Mouse (Mus musculus) liver, embryonic 11.5 days (tissue): Measurements from ENCODE around the gene Dock1. TPM values are rescaled to one million over a fixed set of nuclear protein-coding genes. Genes with fewer than 3 reads are reported as not detected.

ENCODE experiments used
- ATAC-seq: fragments of 200-750 bp; cut with Nextera tagmentation; replicated peaks from 2 replicates; pipeline ENCODE4 v1.8.0; 2017; ENCODE audit warnings: moderate number of reproducible peaks, mild to moderate bottlenecking, moderate TSS enrichment, moderate library complexity; ENCODE audit not compliant: low FRiP score
- DNase-seq: peaks from one replicate; pipeline ENCODE4 v3.0.0-alpha.2; 2017; ENCODE audit warnings: low spot score
- H3K27ac ChIP-seq: fragments of 300-500 bp; sonication (generic); 2 replicates; pipeline ENCODE4 v1.5.1; 2014; ENCODE audit warnings: mild to moderate bottlenecking, low read depth, low read length, control low read depth
- H3K27me3 ChIP-seq: fragments of 300-500 bp; sonication (generic); replicated peaks from 2 replicates; pipeline ENCODE4 v1.6.1; 2014; ENCODE audit warnings: low read length, mixed read lengths; ENCODE audit not compliant: control insufficient read depth, insufficient read depth
- H3K36me3 ChIP-seq: fragments of 300-500 bp; sonication (generic); 2 replicates; pipeline ENCODE4 v1.6.1; 2014; ENCODE audit warnings: mild to moderate bottlenecking, low read length, moderate library complexity, mixed read lengths; ENCODE audit not compliant: control insufficient read depth, insufficient read depth
- H3K4me1 ChIP-seq: fragments of 300-500 bp; sonication (generic); replicated peaks from 2 replicates; pipeline ENCODE4 v1.6.1; 2014; ENCODE audit warnings: low read length, mixed read lengths; ENCODE audit not compliant: control insufficient read depth, insufficient read depth
- H3K4me2 ChIP-seq: fragments of 300-500 bp; sonication (generic); 2 replicates; pipeline ENCODE4 v1.6.1; 2014; ENCODE audit warnings: mild to moderate bottlenecking, control low read depth, moderate library complexity
- H3K4me3 ChIP-seq: fragments of 300-500 bp; sonication (generic); 2 replicates; pipeline ENCODE4 v1.5.1; 2014; ENCODE audit warnings: low read depth, low read length, control low read depth
- H3K9ac ChIP-seq: fragments of 300-500 bp; sonication (generic); 2 replicates; pipeline ENCODE4 v1.6.1; 2014; ENCODE audit warnings: low read depth, low read length, control low read depth
- H3K9me3 ChIP-seq: fragments of 300-500 bp; sonication (generic); 2 replicates; pipeline ENCODE4 v1.6.1; 2016; ENCODE audit warnings: low read length, inconsistent platforms, mixed read lengths; ENCODE audit not compliant: control insufficient read depth
- WGBS: fragments of 180-500 bp; shearing (Covaris S2); extraction: QIAGEN DNeasy Blood & Tissue Kit; methylation state at CpG from one replicate; pipeline ENCODE4 v1.1.7; 2014; 5-methylcytosine and 5-hydroxymethylcytosine counted together
- polyA plus RNA-seq: library from polyadenylated mRNA; unstranded; fragments of >200 nt; fragmentation: Nextera tagmentation; extraction: Ambion mirVana; gene quantifications from 2 replicates; pipeline ENCODE4 v1.2.1, GENCODE M21; 2014

Dock1 gene
- polyA plus RNA-seq, 1 experiment from 2014 or later: 15.9 TPM

DNA sequence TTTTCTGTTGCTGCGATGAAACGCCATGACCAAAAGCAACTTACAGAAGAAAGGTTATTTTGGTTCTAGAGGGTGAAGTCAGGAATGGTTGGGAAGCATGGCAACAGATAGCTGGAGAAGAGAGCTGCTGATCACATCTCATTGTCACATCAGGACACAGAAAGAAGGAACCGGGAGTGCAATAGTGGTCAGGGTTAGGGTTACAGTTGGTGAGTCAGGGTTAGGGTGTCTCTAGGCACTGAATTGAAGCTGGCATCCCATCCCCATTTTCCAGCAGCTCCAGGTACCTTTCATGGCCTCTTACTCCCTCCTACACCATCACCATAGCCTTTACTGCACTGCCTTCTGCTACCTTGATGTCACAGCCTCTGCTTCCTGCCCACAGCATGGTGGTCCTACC, 523.7 kb downstream of the Dock1 start:
- H3K4me3 ChIP-seq: no peak overlapping the region
- 83% methylated on average over 3 of the region's 3 CpGs for WGBS
- H3K27ac ChIP-seq: no peak overlapping the region
- ATAC-seq (no peak), DNase-seq (no peak)
- H3K9me3 ChIP-seq: no peaks in the 10 kb centered on the region
- H3K4me2 ChIP-seq: no peak overlapping the region
- H3K36me3 ChIP-seq: no peaks in the 10 kb centered on the region
- no peak overlapping the region for H3K9ac ChIP-seq
- H3K27me3 ChIP-seq: no peaks in the 10 kb centered on the region
- no peaks in the 10 kb centered on the region for H3K4me1 ChIP-seq

DNA sequence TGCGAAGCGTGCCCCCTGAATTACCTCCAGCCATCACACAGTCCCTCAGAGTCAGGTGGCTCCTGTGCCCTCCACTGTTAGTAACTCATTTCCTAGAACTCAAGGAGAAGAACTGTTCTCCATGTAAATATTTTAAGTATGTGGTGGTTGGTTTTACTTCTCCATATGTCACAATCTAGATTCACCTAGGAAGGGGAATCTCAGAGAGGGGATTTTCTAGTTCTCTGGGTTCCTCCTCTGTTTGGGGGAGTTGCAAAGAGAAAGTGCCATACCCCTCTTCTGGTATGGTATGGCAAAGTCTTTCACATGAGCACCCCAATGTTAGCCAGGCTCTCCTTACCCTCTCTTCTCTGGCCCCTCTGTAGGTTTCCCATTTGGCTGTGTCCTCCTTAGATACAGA, 525.2 kb downstream of the Dock1 start:
- WGBS: 88% methylated on average over 2 of the region's 2 CpGs
- Histone ChIP-seq H3K9me3 (no peaks in the 10 kb centered on the region), H3K9ac (no peak overlapping the region), H3K36me3 (no peaks in the 10 kb centered on the region), H3K27ac (no peak overlapping the region), H3K4me1 (no peaks in the 10 kb centered on the region), H3K27me3 (no peaks in the 10 kb centered on the region), H3K4me3 (no peak overlapping the region), H3K4me2 (no peak overlapping the region)
- ATAC-seq (no peak), DNase-seq (no peak)

DNA sequence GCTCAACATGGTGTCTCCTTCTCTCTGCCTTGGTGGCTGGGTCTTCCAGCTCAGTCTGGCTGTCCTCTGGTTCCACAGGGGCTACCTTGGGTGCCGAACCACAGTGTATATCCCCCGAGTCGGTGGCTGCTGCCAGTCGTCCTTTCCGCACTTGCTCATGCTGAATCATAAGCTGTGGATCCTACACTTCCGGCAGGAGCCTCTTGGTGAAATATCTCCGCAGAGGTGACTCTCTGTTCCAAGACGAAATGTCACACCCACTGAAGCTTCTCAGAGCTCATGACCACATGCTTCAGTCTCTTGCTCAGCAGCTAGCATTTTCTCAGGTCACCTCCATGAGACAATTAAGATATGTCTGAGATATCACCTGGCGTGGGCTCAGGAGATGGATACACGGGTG, 526.4 kb downstream of the Dock1 start:
- WGBS: 80% methylated on average over 10 of the region's 10 CpGs
- no peak overlapping the region for H3K4me2 ChIP-seq

DNA sequence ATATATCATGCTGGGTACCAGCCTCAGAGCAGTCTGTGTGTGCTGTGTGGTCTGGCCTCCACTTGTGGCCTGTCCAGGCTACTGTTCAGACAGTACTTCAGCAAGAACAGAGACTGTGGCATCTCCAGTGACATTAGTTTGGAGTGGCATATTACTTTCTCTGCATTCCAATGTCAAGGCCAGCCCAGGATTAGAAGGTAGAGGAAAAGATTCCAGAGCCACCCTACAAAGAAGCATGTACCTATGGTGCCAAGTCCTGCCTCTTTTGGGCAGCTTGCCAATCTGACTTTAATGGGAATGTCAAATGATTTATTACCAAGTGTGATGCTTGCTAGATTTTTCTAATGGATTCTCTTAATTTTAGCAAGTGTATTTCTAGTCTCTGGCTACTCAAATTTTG, 533.5 kb downstream of the Dock1 start:
- Histone ChIP-seq H3K4me3 (no peak overlapping the region), H3K36me3 (no peaks in the 10 kb centered on the region), H3K9ac (no peak overlapping the region), H3K4me1 (no peaks in the 10 kb centered on the region), H3K27me3 (no peaks in the 10 kb centered on the region), H3K9me3 (no peaks in the 10 kb centered on the region), H3K4me2 (no peak overlapping the region), H3K27ac (no peak overlapping the region)
- ATAC-seq: 0 out of 2 replicates have a peak, but pooled peaks have one; percentile 34
- DNase-seq: no peak

More for the DNA sequence above, 526.4 kb downstream of the Dock1 start:
- no peak for ATAC-seq
- Histone ChIP-seq H3K27me3 (no peaks in the 10 kb centered on the region), H3K4me3 (no peak overlapping the region), H3K27ac (no peak overlapping the region), H3K36me3 (no peaks in the 10 kb centered on the region), H3K9me3 (no peaks in the 10 kb centered on the region), H3K4me1 (no peaks in the 10 kb centered on the region), H3K9ac (no peak overlapping the region)
- DNase-seq: no peak

DNA sequence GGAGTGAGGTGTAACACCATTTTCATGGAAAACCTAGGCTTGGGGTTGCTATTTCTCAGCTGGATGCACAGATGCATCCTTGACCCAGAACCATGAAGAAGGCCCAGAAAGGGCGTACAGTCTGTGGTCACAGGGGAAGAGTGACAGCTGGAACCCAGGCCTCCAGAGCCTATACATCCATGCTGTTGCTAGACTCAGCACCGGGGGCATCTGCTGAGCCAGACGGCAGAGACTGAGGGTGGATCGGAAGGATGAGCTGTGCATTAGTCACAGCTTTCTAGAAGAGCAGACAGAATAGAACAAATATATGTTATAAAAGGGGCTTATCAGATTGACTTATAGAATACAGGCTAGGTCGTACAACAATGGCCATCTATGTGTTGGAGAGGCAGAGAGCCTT, 534.7 kb downstream of the Dock1 start:
- WGBS: 85% methylated on average over 5 of the region's 5 CpGs
- no peak overlapping the region for H3K9ac ChIP-seq
- no peak overlapping the region for H3K27ac ChIP-seq
- no peaks in the 10 kb centered on the region for H3K27me3 ChIP-seq
- H3K4me1 ChIP-seq: no peaks in the 10 kb centered on the region
- no peaks in the 10 kb centered on the region for H3K36me3 ChIP-seq
- H3K9me3 ChIP-seq: no peaks in the 10 kb centered on the region
- ATAC-seq (no peak), DNase-seq (no peak)
- no peak overlapping the region for H3K4me3 ChIP-seq
- no peak overlapping the region for H3K4me2 ChIP-seq

DNA sequence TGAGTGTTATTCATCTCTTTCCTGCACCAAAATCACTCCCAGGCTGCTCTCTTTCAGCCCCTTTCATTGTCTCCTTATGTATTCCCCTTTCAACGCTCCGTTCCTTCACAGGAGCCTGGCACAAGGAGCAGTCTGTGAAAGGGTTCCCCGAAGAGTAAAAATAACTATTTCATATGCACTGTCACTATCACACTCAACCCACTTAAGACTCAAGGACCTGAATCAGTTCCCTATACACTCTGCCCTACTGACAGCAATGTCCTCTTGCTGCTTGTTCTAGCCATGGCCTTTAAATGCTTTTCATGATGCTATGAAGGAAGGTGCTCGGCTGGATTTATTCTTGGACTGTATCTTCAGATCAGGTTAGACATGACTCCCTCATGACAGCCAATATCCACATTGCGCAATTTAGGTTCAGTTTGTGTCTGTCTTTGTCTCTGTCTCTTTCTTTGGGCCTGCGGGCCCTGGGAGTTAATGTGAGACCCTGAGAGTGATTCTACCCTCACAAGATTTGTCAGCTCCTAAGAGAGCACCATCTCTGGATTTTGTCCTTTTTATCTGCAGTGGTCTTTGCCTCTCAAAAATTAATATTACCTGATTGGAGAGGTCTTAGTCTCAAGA, 538.6 kb downstream of the Dock1 start:
- H3K9me3 ChIP-seq: no peaks in the 10 kb centered on the region
- 82% methylated on average over 6 of the region's 6 CpGs for WGBS
- H3K4me2 ChIP-seq: no peak overlapping the region
- H3K36me3 ChIP-seq: no peaks in the 10 kb centered on the region
- no peak overlapping the region for H3K4me3 ChIP-seq
- H3K4me1 ChIP-seq: no peaks in the 10 kb centered on the region
- no peak overlapping the region for H3K9ac ChIP-seq
- no peak overlapping the region for H3K27ac ChIP-seq
- DNase-seq (no peak), ATAC-seq (no peak)
- no peaks in the 10 kb centered on the region for H3K27me3 ChIP-seq

DNA sequence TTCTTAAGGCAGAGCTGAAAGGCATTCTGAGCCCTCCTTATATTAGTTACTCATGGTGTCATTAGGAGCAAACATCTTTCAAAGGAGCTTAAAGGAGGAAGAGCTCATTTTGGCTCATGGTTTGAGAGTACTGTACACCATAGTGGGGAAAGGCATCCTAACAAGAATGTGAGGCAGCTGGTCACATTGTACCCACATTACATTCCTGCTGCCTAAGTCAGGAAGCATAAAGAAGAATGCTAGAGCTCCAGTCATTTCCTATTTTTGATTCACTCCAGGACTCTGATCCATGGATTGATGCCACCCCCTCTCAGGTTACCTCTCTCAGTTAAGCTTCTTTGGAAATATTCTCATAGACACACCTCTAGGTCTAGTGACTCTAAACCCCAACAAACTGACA, 539.8 kb downstream of the Dock1 start:
- Histone ChIP-seq H3K4me1 (no peaks in the 10 kb centered on the region), H3K36me3 (no peaks in the 10 kb centered on the region), H3K4me2 (no peak overlapping the region), H3K9me3 (no peaks in the 10 kb centered on the region), H3K27me3 (no peaks in the 10 kb centered on the region), H3K27ac (no peak overlapping the region), H3K4me3 (no peak overlapping the region), H3K9ac (no peak overlapping the region)
- ATAC-seq (no peak), DNase-seq (no peak)

DNA sequence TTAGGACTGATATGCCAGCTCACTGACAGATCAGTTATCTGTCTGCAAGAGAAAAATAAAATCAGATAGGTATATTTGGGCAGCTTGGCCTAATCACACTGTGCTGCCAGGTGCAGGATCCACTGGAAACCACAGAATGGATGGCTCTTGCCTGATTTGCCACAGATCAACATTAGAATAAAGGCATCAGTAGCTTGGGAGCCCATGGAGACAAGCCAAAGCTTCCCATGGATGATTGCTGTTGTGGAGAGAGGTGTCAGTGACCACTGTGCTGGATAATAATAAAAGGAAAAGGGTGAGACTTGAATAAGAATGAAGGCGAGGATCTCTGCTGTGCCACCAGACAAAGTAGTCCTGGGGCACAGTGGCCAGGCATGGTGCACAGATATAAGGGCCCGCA, 540.4 kb downstream of the Dock1 start:
- no peak overlapping the region for H3K9ac ChIP-seq
- WGBS: 69% methylated on average over 2 of the region's 2 CpGs
- no peak for DNase-seq

DNA sequence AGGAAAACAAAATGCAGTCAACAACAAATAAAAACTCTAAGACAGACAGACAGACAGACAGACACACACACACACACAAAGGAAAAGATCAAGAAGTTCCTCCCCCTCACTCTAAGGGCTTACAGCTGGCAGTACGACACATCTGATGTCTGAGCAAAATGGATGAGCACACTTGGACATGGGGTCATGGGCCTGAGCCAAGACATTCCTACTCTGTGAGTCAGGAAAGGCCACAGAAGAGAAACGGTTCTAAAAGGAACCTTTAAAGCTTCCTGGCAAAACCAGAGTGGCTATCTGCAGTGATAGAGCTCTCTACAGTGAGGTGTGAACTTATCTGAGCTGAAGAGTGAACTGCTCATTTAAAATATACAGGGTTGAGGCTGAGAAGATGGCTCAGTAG, 542.1 kb downstream of the Dock1 start:
- no peaks in the 10 kb centered on the region for H3K9me3 ChIP-seq
- H3K4me2 ChIP-seq: no peak overlapping the region
- H3K27me3 ChIP-seq: no peaks in the 10 kb centered on the region
- H3K27ac ChIP-seq: no peak overlapping the region
- DNase-seq: no peak
- WGBS: 43% methylated on average over 2 of the region's 2 CpGs
- no peak overlapping the region for H3K4me3 ChIP-seq
- no peaks in the 10 kb centered on the region for H3K4me1 ChIP-seq
- H3K36me3 ChIP-seq: no peaks in the 10 kb centered on the region
- H3K9ac ChIP-seq: no peak overlapping the region
- ATAC-seq: no peak

More for the DNA sequence above, 540.4 kb downstream of the Dock1 start:
- Histone ChIP-seq H3K27me3 (no peaks in the 10 kb centered on the region), H3K4me3 (no peak overlapping the region), H3K9me3 (no peaks in the 10 kb centered on the region), H3K36me3 (no peaks in the 10 kb centered on the region), H3K4me2 (no peak overlapping the region), H3K4me1 (no peaks in the 10 kb centered on the region), H3K27ac (no peak overlapping the region)
- no peak for ATAC-seq
